Comparison of ENCODE assay signal across 8 mouse cellular contexts in genomic region chr3:103020249-103020942, GRCm38 (mm10). TPM values are rescaled to one million over a fixed set of nuclear protein-coding genes. Genes with fewer than 3 reads are reported as not detected.
DNase-seq lines count a peak whose midpoint lies in the region; ATAC-seq and TF ChIP-seq lines count a peak whose summit lies in the region.

Gene Csde1 (plus strand): TSS chr3:103020426.

- under 1% methylated on average over 55 of the region's 55 CpGs for WGBS in forebrain, embryonic 15.5 days
- WGBS in lung, adult 2 months, result under 1% methylated on average over 55 of the region's 55 CpGs

- intact Hi-C loops in heart, postnatal 25 days (cut with DNase I), result loop anchor here (10.0 kb wide), 1 partner anchor 264 kb away; no protein-coding TSS in a partner anchor

- H3K9me3 ChIP-seq in ES-E14 (ENCODE audit: control insufficient read depth, insufficient read depth, low read depth, low read length), result no peaks in the 10 kb centered on the region
- no peaks in the 10 kb centered on the region for H3K9me3 ChIP-seq in forebrain, embryonic 15.5 days

- DNase-seq in ES-E14 (ENCODE audit: low read depth, low spot score), result peak; percentile 97
- peak; percentile 98 for DNase-seq in cerebellum, adult 11-12 months
- DNase-seq in heart, postnatal 25 days (ENCODE audit: low spot score), result peak; percentile 97
- peak; percentile 97 to 98 for DNase-seq in layer of hippocampus, adult 18-20 months (ENCODE audit: low spot score in 2 of 2)
- peak; percentile 97 for DNase-seq in lung, adult 2 months
- peak; percentile 95 to 98 for DNase-seq in thymus, adult 18-20 months

- H3K9ac ChIP-seq in ES-E14 (ENCODE audit: insufficient read depth, low read depth, low read length, poor library complexity, severe bottlenecking), result peak within 1 kb of the TSS; percentile 99
- peak within 1 kb of the TSS; percentile 99 for H3K9ac ChIP-seq in forebrain, embryonic 15.5 days (replicated peaks)

- peak within 1 kb of the TSS; percentile 91 to 92 for H3K4me3 ChIP-seq in ES-E14 (ENCODE audit: insufficient read depth in 1 of 2, low read depth in 1 of 2, low read length in 2 of 2, poor library complexity in 1 of 2, severe bottlenecking in 1 of 2)
- peak within 1 kb of the TSS; percentile 100 for H3K4me3 ChIP-seq in forebrain, embryonic 15.5 days
- H3K4me3 ChIP-seq in lung, adult 2 months (replicated peaks; ENCODE audit: extremely low read depth, low read depth, low read length), result peak within 1 kb of the TSS; percentile 98

- peak; percentile 96; the same call in 1 of the 2 replicates for TF ChIP-seq POLR2A in lung, adult 2 months (IDR thresholded peaks at IDR 0.05; ENCODE audit: borderline replicate concordance, extremely low read depth, low read depth, low read length)

- in situ Hi-C loops in ES-E14 (cut with MboI; ENCODE audit: low sequenced_read_pairs in 2 of 2, unreplicated experiment in 2 of 2), result no loop called here

- no peaks in the 10 kb centered on the region for H3K27me3 ChIP-seq in forebrain, embryonic 15.5 days

- H3K27ac ChIP-seq in ES-E14 (ENCODE audit: insufficient read depth, low read depth, low read length, poor library complexity, severe bottlenecking), result peak within 1 kb of the TSS; percentile 98
- H3K27ac ChIP-seq in forebrain, embryonic 15.5 days (replicated peaks), result peak within 1 kb of the TSS; percentile 99

- TF ChIP-seq CTCF in lung, adult 2 months (IDR thresholded peaks at IDR 0.05; ENCODE audit: insufficient read depth, low read length), result no peak

- peak within 1 kb of the TSS; percentile 60 for H3K4me2 ChIP-seq in forebrain, embryonic 15.5 days (replicated peaks)

- H3K4me1 ChIP-seq in ES-E14 (ENCODE audit: control insufficient read depth in 2 of 2, insufficient read depth in 2 of 2, low read length in 2 of 2, poor library complexity in 1 of 2), result peaks cover 3 to 6% of the 10 kb centered on the region in 2 experiments; a peak in 2 of 4 replicates
- H3K4me1 ChIP-seq in forebrain, embryonic 15.5 days, result peaks cover 22% of the 10 kb centered on the region
- peaks cover 9% of the 10 kb centered on the region for H3K4me1 ChIP-seq in lung, adult 2 months (ENCODE audit: control insufficient read depth, insufficient read depth, low read length)

- no peaks in the 10 kb centered on the region for H3K36me3 ChIP-seq in ES-E14 (ENCODE audit: control insufficient read depth, insufficient read depth, low read length, poor library complexity, severe bottlenecking)
- H3K36me3 ChIP-seq in forebrain, embryonic 15.5 days, result no peaks in the 10 kb centered on the region

- peak; percentile 95 for ATAC-seq in forebrain, embryonic 15.5 days (replicated peaks)
- peak; percentile 89 for ATAC-seq in neutrophil, adult 5-6 weeks (ENCODE audit: extremely low read depth, insufficient number of reproducible peaks, low FRiP score, poor library complexity, severe bottlenecking)

TF ChIP-seq in ES-E14, 5 proteins besides CTCF, POLR2A, EP300 and RAD21:
- TF ChIP-seq ZNF384 (IDR thresholded peaks at IDR 0.05; ENCODE audit: low read depth, low read length) (no peak), CHD2 (IDR thresholded peaks at IDR 0.05; ENCODE audit: low read depth, low read length) (peak; percentile 96)

RNA-seq across cellular contexts. Expression of gene Csde1, which starts in this region (rescaled TPM):
- total RNA-seq in ES-E14 (2012; rRNA removed), result 252 and 323 TPM in 2 replicates
- 455 and 463 TPM in 2 replicates for polyA plus RNA-seq in forebrain, embryonic 15.5 days (2015; fragmentation: Nextera tagmentation; extraction: Ambion mirVana)
- 100 to 1,000 TPM; 488 to 535 TPM for total RNA-seq in heart, postnatal 25 days (2021)
- 100 to 1,000 TPM; 228 to 240 TPM for total RNA-seq in layer of hippocampus, adult 18-20 months (2021)
- 22.8 and 45.1 TPM in 2 replicates for polyA plus RNA-seq in lung, adult 2 months (2012; rRNA removed)
- total RNA-seq in neutrophil, adult 5-6 weeks (2017), result 562 and 607 TPM in 2 replicates

Comparison
In these comparisons a context has a peak if more than half of its experiments do, and no peak if none do; other contexts are left out.
1. Peak in every context shown above with its lines: DNase-seq, ATAC-seq, H3K4me3 ChIP-seq and H3K27ac ChIP-seq.